Mouse (Mus musculus): ENCODE measurements around the gene Psmc4. TPM values are rescaled to one million over a fixed set of nuclear protein-coding genes. Genes with fewer than 3 reads are reported as not detected.

Psmc4 gene
- total RNA-seq, 2 experiments from 2014 or later = 130 to 137 TPM

Other genes with a start within 250 kb of the Psmc4 start
- gene Zfp626, start 242.9 kb downstream of the Psmc4 start, total RNA-seq (2021) = 1 to 10 TPM; 6.2 to 7.6 TPM
- 1 to 10 TPM; 4.4 to 4.5 TPM for gene Zfp59, start 211.5 kb downstream of the Psmc4 start, total RNA-seq (2021)
- gene Zfp607a, start 192.6 kb downstream of the Psmc4 start, total RNA-seq (2021) = 1 to 10 TPM; 2.4 to 4.0 TPM
- gene Zfp974, start 120.6 kb downstream of the Psmc4 start, total RNA-seq (2021) = 10 to 100 TPM; 12.3 to 18.2 TPM
- gene Zfp780b, start 70.9 kb downstream of the Psmc4 start, total RNA-seq (2021) = 10 to 100 TPM; 23.3 to 23.5 TPM
- gene Zfp850, start 36.0 kb downstream of the Psmc4 start, total RNA-seq (2021) = 1 to 10 TPM; 5.6 to 5.9 TPM
- 1 to 10 TPM in 1 of 2 experiments, under 1 TPM in 1; 0.89 to 1.7 TPM for gene Fcgbp, start 21.1 kb upstream of the Psmc4 start, total RNA-seq (2021)
- under 1 TPM; 0.04 to 0.09 TPM for gene 9530053A07Rik, start 79.4 kb upstream of the Psmc4 start, total RNA-seq (2021)
- 10 to 100 TPM; 69.3 to 77.2 TPM for gene Fbl, start 119.6 kb upstream of the Psmc4 start, total RNA-seq (2021)
- gene Dyrk1b, start 129.4 kb upstream of the Psmc4 start, total RNA-seq (2021) = 10 to 100 TPM; 31.6 to 35.6 TPM
- 10 to 100 TPM; 67.3 to 68.9 TPM for gene Eid2, start 217.8 kb upstream of the Psmc4 start, total RNA-seq (2021)
- 10 to 100 TPM; 41.8 to 43.2 TPM for gene Eid2b, start 227.6 kb upstream of the Psmc4 start, total RNA-seq (2021)
- 1 to 10 TPM; 1.4 to 4.2 TPM for gene Selenov, start 241.1 kb upstream of the Psmc4 start, total RNA-seq (2021)

Data from layer of hippocampus, postnatal 10 days (tissue).